Mouse (Mus musculus) myocyte (in vitro differentiated cells): Measurements from ENCODE around the gene C730034F03Rik.

Experiments used
- CEBPB ChIP-seq: IDR thresholded peaks from 2 replicates; pipeline ENCODE4 v1.6.1; 2011; ENCODE audit warnings: mild to moderate bottlenecking, moderate library complexity; ENCODE audit not compliant: poor library complexity, insufficient read depth, severe bottlenecking
- MAX ChIP-seq: IDR thresholded peaks from one replicate; pipeline ENCODE4 v1.6.1; 2011; ENCODE audit warnings: low read depth, mild to moderate bottlenecking, control low read depth
- MYOD1 ChIP-seq, 3 experiments: IDR thresholded peaks; one replicate each; pipeline ENCODE4 v1.6.1; 2011; ENCODE audit warnings: control low read depth in 2 of 3, low read depth in 2 of 3, mild to moderate bottlenecking in 2 of 3, moderate library complexity in 1 of 3; ENCODE audit not compliant: insufficient read length in 2 of 3, control insufficient read depth in 1 of 3
- POLR2A ChIP-seq: IDR thresholded peaks from one replicate; pipeline ENCODE4 v1.6.1; 2011; ENCODE audit warnings: low read depth, mild to moderate bottlenecking, control low read depth, moderate library complexity; ENCODE audit not compliant: insufficient read length
- POLR2AphosphoS2 ChIP-seq: IDR thresholded peaks from one replicate; pipeline ENCODE4 v1.6.1; 2011; ENCODE audit warnings: low read depth, control low read depth; ENCODE audit not compliant: insufficient read length
- REST ChIP-seq: IDR thresholded peaks from one replicate; pipeline ENCODE4 v1.6.1; 2011; ENCODE audit warnings: mild to moderate bottlenecking, control low read depth, moderate library complexity; ENCODE audit not compliant: insufficient read depth, insufficient read length
- TCF12 ChIP-seq: IDR thresholded peaks from one replicate; pipeline ENCODE4 v1.6.1; 2011; ENCODE audit warnings: mild to moderate bottlenecking, control low read depth; ENCODE audit not compliant: poor library complexity, insufficient read depth, severe bottlenecking
- TCF3 ChIP-seq: IDR thresholded peaks from one replicate; pipeline ENCODE4 v1.6.1; 2011; ENCODE audit warnings: low read depth, control low read depth; ENCODE audit not compliant: insufficient read length
- USF1 ChIP-seq: IDR thresholded peaks from one replicate; pipeline ENCODE4 v1.6.1; 2011; ENCODE audit warnings: low read depth, mild to moderate bottlenecking, control low read depth, moderate library complexity

- TF ChIP-seq POLR2A: no peak
- no peak for TF ChIP-seq TCF12
- TF ChIP-seq USF1: no peak
- no peak for TF ChIP-seq CEBPB
- no peak for TF ChIP-seq MAX
- TF ChIP-seq TCF3: no peak
- TF ChIP-seq REST: no peak
- no peak for TF ChIP-seq MYOD1 (IDR thresholded peaks at IDR 0.05; ENCODE audit: control insufficient read depth in 1 of 3, insufficient read length in 2 of 3, low read depth in 2 of 3)
- no peak for TF ChIP-seq POLR2AphosphoS2
These were observed 26.3 kb downstream of the C730034F03Rik start for GRCm38 (mm10) chr15:89455642-89456041.
